Mouse (Mus musculus) frontal cortex, adult (tissue): ENCODE measurements around the gene Prkx.

Experiments
- ATAC-seq: cut with Nextera tagmentation; 2 replicates; pipeline ENCODE4 v1.9.2; 2017; ENCODE audit warnings: mild to moderate bottlenecking, moderate library complexity, mixed read lengths; ENCODE audit not compliant: low TSS enrichment

The Prkx gene

DNA sequence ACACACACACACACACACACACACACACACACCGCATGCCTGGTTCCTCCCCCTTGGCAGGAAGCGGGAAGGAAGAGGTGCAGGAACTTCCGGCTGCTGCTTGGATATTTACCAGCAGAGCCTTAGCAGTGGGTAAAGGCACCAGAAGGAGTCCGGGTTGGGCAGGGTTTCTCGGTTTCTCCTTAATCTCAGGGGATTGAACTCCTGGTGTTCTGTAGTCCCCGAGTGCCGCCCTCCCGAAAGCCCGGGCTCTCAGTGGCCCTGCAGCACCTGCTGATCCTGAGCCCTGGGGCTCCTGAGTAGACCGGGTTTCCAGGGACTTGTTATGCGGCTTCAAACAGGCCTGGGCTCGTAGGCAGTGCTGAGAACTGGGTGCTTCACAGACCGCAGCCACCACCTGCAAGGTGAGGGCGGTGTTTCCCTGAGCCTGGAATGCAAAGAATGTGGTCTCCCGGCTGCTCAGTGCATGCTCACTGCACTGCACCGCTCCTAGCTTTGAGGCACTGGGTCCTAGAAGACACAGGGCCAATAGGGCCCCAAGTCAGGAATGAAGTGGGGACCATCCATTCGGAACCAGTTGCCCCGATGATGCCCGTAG is at the start of gene Prkx:
Gene Prkx, minus strand, starts transcription at position 41 of the 598 bp plus-strand sequence.
- ATAC-seq, result peak; percentile 69

DNA sequence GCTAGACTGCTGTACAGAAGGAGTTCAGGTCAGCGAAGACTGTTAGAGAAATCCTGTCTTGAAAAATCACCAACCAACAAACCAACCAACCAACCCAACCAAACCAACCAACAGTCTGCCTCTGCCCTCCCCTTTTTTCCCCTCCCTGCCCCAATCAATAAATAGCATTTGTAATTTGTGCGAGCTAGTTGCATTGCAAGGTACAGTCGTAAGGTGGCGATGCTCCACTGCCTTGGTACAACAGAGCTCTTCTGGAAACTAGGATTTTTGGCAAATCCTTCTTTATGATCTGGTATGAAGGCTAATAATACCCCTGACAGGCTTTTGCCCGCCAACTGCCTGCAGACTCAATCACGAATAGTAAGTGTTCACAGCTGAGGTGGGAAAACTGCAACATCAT is 16.0 kb upstream of the Prkx start:
- ATAC-seq, result peak; percentile 64

DNA sequence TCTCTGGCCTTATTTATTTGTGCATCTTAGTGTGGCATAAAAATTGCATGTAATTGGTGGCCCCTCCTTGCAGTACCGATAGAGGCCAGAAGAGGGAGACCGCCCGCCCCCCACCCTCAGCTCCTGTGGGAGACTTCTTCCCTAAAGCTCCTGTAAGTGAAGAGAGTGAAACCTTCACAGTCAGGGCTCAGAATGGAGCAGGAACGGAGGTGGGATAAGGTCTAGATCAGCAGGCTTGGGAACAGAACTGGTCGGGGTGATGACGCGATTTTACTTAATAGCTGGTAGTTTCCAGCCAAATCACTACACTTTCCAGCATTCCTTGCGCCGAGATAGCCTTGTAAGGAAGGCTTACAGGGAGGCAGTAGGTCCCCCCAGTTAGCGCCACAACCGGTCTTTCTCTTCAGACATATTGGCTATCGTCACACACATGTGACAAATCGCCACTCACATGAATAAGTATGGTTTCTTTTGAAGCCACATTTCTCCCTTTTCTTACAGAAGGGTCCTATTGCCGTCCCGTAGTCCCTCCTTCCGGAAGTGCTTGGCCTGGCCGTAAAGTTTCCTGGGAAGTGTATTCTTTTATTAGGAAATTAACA is 14.6 kb upstream of the Prkx start:
- peak; percentile 96 for ATAC-seq

DNA sequence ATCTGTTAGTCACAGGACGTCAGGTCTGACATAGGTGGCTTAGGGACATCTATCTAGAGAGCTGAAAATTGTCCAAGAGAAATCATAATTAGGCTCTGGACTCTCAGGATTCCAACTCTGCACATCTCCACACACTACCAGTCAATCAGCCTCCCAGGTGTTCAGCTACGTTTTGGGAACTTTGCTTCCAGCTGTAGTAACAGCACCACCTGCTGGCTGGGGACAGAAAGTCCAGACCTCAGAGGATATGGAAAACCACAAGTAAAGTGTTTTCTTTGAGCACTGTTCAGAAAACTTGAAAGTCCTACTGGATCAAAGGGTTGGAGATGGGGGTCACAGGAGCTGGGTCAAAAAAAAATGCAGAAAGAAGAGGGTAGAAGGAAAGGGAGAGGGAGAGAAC is 12.5 kb upstream of the Prkx start:
- peak; percentile 53; the same call in 1 of the 2 replicates for ATAC-seq

DNA sequence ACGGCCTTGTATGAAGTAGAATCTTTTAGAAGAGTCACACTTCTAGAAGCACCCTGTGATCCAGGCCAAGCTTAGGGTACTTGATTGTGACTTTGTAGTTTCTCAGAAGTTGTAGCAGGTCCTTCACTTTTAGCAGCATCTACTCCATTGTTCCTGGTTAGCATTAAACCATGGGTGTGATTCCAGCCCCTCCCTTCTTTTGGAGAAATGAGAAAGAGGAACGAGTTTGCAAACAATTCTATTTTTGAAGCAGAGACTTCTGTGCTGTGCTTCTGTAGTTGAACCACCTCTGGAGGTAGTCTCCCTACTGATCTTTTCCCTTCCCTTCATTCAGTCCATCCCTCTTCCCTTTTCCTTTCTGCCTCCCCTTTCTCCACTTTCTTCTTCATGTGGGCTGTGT is 6.2 kb upstream of the Prkx start:
- ATAC-seq, result no peak

DNA sequence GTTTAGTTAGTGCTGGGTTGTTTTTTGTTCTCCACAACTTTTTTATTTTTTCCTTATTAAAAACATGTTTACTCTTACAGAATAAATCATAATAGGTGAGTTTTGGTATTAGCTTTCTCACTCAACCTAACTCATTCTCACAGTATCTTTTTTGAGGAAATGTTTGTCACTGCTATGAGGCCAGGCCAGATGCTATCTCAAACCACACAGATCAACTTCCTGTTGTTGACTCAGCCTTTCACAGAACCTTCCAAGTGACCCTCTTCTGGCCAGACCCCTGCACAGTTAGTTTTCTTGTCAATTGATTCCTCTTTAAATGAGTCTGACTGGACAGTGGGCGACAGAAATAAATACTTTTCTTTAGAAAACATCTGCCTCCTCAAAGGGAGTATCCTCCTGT is 5.5 kb upstream of the Prkx start:
- no peak for ATAC-seq

DNA sequence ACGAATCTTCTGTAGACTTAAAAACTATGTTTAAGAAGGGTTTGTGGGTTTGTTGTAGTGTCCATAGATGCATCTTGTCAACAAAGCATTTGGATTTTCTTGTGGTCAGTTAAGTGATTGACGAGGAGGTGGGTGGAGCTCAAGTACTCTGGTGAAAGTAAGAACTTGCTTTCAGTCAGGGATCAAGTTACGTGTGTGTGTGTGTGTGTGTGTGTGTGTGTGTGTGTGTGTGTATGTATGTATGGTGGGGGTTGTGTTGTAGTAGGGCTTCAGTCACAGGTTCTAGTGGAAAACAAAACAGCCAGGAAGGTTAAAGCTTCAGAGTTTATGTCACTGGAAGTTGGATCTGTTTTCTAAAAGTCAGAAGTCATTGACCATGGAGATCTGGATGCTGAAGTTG is 3.5 kb upstream of the Prkx start:
- no peak for ATAC-seq

DNA sequence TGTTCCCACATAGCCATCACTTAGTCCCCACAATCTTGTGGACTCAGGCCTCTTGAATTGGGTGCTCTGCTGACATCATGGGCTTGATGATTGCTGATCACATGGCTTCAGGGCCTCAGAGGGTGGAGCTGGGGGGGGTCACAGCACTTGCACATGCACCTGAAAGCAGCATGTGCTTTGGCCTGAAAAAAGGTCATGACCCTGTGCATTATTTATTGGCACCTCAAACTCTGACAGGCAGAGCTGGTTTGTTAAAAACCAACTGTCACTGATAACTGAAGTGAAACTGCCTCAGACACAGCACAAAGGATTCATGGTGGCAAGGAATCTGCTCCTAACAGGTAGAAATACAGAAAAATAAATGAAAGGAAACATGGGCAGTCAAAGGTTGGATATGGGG is 1.7 kb upstream of the Prkx start:
- no peak for ATAC-seq

DNA sequence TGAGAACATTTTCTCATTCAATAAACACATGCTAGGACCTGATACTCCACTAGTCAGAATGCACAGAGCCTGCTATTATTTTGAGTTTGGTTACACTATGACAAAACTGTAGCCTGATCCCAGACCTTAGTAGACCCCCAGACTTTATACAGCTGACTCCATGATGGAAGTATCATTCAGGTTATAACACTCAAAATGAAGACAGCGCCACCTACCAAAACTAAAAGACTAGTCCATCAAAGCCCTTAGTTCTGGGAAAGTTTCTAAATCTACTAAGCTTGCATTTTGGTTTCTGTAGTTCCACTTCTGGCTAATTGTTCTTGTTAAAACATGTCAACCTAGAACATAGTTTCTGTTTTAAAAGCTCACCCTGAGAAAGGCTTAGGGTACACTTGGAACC is 838 bp upstream of the Prkx start:
- ATAC-seq, result no peak

DNA sequence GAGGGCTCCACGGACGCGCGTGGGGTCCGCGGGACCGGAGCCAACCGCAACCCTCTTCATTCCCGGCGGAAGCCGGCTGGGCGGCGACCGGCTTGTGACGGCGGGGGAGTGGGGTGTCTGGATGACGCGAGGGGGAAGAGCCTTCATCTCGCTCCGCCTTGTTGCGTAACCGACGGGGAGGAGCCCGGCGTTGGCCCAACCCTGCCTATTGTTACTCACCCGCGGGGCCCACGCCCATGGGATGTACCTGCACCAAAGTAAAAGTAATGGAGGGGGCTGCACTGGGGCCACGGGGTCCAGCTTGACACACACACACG is 262 bp downstream of the Prkx start:
- peak; percentile 96 for ATAC-seq

DNA sequence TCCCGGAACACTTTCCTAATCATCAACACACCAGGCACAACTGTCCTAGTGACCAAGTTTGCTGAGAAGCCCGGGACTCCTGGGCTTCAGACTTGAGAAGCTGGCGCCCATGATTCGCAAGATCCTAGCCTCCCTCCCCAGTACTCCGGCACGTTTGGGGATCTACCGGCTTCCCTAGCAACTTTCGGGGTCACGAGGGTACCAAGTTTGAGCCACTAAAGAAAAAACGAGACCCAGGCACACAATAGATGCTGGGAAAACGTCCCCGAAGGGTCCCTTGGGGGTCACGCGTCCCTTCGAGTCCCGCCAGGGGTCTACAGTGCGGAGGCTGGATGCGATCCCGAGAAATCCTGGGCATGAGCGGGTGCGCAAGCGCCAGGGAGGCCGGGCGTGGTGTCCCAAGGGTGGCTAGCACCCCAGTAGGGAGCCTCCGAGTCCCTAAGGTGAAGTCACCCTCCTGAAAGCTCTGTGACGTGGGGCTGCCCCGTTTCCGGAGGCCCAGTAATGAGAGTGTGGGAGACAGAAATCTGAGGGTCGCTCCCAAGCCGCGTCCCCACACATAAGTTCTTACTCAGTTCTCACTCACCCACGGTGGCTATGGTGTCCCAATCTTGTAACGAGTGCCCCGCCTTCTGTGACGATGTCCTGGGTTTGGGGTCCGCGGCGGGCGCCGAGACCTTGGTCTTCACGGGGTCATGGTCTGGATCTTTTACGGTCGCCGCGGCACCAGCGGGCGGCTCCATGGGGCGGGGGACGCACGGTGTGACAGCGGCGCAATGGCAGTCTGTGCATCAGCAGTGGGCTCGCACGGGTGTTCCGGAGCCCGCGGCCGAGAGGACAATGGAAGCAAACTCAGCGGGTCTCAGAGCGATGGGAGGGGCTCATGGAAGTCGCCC is 868 bp downstream of the Prkx start:
- ATAC-seq, result peak; percentile 55

DNA sequence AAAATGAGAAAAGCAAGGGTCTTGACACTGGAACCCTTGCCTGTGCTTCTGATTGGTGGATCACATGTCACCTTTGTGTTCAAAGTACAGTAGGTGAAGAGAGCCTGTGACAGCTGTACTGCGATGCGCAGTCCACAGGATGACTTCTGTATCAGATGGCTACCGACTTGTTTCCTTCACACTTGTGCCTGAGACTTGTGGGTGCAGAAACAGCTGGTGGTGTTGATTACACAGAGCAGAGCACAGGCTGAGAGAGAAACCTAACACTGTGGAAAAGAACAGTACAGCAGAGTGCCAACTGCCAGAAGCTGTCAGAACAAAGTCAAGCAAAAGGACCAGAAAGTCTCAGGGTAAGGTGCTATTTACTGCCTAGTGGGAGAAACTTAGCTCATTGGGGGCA is 7.4 kb downstream of the Prkx start:
- ATAC-seq, result peak; percentile 91

DNA sequence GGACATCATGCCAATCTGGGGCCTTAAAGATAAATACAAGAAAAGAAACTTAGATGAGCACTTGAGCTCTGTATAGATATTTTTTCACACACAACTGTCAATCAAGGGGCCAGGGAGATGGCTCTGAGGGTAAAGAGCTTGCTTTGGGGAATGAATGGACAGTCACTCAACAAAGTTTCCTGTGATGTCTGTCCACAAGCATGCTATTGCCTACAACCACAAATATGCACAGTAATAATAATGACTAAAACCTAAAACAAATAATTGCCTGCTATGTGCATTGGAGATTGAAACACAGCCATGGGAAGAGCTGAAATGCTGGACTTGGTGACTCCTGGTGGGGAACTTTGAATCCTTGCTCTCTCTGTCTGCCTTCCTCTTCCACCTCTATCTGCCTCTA is 9.7 kb downstream of the Prkx start:
- no peak for ATAC-seq

DNA sequence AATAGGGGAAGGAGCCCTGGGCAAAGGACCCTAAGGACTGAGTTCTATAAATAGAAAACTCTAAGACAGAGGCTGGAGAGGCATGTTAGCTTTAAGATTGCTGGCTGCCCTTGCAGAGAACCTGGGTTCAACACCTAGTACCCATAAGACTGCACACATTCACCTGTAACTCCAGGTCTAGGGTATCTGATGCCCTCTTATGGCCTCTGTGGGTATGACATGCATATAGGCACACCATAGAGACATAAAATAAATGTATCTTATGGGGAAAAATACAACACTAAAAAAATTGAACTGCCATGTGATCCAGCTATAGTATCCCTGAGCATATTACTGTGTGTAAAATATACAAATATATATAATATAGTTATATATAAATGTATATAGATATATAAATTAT is 18.3 kb downstream of the Prkx start:
- no peak for ATAC-seq

DNA sequence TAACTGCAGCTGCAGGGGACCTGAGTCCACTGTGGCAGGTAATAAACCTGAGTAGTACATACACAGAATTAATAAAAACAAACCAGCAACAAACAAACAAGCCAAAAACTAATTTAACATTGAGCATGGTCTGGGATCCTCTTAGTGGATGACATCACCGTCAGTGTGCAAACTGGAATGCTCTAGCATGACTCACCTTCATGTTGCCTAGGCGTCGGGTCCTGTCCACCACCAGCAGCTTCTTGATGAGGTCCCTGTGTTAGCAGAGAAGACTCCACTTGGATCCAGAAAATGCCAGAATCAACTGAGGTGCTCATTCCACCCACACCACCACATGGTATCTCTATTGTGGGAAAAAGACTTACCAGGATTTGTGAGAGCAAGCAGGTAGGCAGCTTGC is 30.9 kb downstream of the Prkx start:
- ATAC-seq, result no peak

DNA sequence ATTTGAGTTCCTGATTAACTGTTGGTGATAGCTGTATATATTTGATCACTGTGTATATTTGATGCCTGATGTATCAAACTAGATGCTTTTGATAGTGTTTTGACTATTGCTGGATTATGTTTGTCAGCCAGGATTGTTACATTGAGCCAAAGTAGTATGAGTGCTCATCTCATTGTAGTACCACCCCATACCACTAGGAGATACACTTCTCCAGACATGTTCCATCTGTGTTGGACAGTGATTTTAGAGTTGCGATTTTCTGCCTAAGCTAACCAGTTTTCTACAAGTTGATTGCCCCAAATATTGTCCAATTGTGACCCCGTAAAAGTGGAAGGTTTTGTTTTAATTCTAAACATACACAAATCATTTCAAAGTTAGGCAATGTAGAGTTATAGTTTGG is 51.8 kb downstream of the Prkx start:
- ATAC-seq, result no peak

DNA sequence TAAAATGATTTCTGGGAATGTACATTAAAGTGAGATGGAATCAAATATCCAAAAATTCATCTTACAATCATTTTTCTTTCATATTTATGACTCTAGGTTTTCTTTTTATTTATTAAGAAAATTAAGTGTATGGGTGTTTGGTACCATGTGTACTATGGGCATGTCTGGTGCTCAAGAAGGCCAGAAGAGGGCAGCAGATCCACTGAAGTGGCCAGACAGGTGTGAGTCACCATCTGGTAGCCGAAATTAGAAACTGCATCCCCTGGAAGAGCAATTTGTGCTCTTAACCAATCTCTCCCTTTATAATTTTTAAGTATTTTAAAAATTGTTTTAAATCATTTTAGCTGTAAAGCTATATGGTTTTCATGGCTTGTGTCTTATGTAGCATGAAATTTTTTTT is 54.7 kb downstream of the Prkx start:
- ATAC-seq, result peak; percentile 72; the same call in 1 of the 2 replicates

DNA sequence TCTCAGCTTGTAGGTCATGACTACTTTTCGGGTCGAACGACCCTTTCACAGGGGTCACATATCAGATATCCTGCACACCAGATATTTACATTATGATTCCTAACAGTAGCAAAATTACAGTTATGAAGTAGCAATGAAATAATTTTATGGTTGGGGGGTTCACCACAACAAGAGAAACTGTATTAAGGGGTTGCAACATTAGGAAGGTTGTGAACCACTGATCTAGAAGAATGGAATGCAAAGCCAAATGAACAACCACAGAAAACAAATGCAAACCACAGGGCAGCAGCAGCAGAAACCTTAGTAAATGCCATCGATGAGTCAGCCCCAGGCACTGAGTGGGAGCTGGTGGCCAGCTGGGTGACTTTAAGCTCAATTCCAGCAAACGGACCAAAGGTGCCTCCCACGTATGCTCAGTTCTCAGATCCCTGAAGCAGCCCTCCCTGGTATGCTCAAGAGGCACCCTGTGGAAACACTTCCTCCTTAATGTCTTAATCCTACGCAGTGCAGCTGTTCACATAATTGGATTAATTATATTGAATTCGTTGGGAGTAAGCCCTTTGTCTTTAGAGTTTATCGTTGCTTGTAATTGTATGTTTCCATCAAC is 62.0 kb downstream of the Prkx start:
- ATAC-seq, result no peak

DNA sequence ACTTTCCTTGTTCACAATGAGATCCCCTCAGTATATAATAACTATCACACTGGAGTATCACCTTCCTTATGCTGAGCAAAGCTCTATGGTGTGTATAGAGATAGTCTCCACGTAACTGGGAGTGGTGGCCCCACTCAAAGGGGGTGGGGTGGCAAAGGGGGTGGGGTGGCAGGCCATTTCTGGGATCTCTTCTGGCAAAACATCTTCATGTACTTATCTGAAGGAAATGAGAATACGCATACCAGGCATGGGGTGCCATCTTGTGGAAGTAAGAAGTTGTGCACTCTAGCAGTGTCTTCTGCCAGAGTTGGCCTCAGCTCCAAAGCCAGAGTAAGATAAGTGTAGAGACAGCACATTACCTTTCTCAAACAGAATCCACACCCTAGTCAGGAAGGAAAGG is 75.8 kb downstream of the Prkx start:
- ATAC-seq, result peak; percentile 84
